Mouse (Mus musculus) spleen, adult 18-20 months (tissue): ENCODE results near the gene Vps37c.

Source experiments
- DNase-seq, 2 experiments: peaks; one replicate each; pipeline ENCODE4 v3.0.0; 2022; ENCODE audit warnings: mixed read lengths in 2 of 2

The Vps37c gene

DNA sequence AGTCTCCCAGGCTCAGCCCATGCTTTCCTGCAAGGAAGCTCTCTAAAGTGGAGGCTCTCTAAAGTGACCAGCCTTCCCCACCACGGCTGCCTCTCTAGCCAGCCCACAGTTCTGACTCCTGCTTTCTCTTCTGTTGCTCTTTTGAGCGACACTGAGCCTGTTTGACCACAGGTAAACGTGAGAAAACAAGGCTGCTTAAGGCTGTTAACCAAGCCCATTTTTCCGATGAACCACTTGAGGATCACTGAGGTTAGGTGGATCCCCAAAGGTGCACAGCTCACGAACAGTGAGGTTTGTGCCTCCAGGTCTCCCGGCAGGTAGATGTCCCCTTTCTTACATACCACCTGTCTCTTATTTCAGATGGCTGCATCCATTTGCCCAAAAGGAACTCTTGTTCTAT, 53.6 kb downstream of the Vps37c start:
- DNase-seq = no peak

DNA sequence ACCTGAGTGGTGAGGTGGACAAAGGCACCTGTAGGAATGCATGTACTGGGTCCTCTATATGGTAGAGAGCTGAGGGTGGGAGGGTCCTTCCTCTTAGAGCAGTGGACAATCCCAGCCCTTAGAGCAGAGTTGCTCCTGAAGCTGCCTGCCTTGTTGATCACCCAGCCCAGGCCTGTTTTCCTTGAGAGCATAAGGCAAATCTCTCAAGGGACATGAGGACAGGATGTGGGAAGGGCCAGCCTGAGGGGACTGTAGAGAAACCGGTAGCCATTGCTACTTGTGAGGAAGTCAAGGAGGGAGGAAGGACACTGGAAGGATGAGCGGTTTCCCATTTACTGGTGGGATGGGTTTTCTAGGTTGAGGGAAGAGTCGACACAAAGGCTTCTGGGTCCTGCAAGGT, 54.0 kb downstream of the Vps37c start:
- DNase-seq = no peak

DNA sequence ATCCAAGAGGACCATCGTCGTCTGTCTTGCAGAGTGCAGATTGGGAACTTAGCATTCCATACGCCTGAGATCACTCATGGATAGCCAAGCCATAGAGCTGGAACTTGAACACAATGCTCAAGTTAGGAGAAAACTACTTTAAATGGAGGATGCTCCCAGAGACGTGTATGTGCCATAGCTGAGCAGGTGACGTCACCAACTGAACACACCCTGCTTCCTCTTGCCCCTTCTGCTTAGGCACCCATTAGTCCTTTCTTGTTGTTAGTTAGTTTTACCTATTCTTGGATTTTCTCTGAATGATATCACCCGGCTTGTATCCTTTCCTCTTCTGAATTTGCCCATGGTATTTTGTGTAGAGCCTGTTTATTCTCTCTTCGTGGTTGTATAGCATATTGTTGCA, 58.6 kb downstream of the Vps37c start:
- no peak for DNase-seq

GRCm38 (mm10) chr19:10747718-10748117, 59.2 kb downstream of the Vps37c start:
- no peak for DNase-seq

- DNase-seq = no peak
Measured at GRCm38 (mm10) chr19:10748401-10749102, 60.0 kb downstream of the Vps37c start.

DNA sequence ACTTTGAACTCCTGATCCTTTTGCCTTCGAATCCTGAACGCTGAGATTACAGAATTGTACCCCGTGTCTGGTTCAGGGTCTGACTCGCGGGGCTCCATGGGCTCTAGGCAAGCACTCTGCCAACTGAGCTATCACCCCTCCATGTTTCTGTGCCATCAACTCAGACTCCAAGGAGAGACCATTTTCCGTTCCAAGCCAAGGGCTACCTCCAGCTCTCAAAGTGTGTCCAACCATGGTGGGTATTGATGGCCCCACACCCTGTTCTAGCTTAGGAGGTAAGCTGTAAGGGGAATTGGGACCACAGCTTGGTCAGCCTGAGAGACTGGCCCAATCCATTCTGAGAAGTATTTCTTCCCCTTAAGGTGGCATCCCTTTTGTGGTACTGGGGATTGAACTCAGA, 60.8 kb downstream of the Vps37c start:
- no peak for DNase-seq

DNA sequence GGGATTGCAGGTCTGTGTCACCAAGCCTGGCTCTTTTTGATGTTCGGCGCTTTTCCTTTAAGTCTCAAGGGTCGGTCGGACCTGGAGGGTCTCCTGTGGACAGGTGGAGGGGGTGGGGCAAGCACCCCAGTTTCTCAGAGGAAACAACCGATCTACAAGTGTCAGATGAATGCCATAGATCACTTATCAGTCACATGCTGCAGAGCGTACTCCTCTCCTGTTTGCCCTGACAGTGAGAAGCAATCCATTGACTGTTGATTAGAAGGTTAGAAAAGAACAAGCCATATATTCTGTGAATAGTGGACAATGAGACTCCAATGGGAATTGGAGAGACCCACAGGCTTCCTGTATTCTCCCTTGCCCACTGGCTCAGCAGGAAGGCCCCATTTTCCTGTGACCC, 61.6 kb downstream of the Vps37c start:
- no peak for DNase-seq

- no peak for DNase-seq
Measured at GRCm38 (mm10) chr19:10751607-10752006, 63.1 kb downstream of the Vps37c start.

DNA sequence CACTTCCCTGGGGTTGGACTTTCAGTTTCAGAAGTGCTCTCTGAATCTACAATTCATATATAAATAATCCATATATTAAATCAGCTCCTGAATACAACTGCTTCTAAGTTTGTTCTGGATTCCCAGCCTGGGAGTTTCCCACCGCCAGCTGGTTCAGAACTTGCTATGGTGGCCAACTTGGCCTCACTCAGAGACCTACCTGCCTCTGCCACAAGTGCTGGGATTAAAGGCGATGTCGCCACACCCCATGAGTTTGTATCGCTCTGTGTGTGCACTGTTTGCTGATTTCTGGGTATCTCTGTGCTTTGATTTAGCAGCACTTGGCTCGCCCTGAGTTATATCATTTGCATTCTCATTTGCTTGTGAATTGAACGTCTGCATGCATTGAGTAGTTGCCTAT, 63.6 kb downstream of the Vps37c start:
- DNase-seq = no peak

GRCm38 (mm10) chr19:10752646-10753045, 64.1 kb downstream of the Vps37c start:
- DNase-seq = no peak

GRCm38 (mm10) chr19:10757125-10757524, 68.6 kb downstream of the Vps37c start:
- DNase-seq = no peak

GRCm38 (mm10) chr19:10757526-10757925, 69.0 kb downstream of the Vps37c start:
- no peak for DNase-seq

DNA sequence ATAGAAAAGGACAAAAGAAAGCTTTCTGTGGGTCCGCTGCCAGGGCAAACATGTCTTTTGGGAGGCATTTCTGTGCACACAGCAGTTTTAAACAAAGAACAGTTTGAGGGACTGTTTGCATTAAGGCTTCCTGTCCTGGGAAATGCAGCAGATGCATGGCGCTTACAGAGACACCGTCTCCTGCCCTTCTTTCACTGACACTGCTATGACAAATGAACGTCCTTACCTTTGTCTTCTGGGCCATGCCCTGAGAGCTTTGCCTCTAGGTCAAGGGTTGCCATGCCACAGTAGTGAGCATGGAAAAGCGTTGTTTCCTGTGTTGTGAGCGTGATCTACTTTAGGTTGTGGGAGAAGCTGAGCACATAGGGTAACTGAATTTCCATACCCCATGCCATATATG, 70.2 kb downstream of the Vps37c start:
- DNase-seq = no peak

DNA sequence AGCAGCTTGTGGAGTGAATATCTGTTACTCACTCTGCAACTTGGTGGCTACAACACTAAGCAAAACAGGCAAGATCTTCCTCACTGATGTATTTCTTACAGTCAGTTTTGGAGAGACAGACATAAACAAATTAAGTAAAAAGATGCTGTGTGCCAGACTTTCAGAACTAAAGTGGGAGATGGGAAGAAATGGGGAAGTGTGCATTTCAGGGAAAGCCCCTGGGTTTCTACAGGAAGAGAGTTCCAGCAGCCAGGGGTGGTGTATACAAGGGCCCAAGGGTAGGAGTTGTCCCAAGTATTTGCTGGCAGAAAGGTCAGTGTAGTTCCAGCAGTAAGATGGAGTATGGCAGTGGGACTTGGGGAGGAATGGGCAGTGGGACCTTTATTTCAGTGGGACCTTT, 71.0 kb downstream of the Vps37c start:
- no peak for DNase-seq

GRCm38 (mm10) chr19:10759983-10760831, 71.7 kb downstream of the Vps37c start:
- no peak for DNase-seq

DNA sequence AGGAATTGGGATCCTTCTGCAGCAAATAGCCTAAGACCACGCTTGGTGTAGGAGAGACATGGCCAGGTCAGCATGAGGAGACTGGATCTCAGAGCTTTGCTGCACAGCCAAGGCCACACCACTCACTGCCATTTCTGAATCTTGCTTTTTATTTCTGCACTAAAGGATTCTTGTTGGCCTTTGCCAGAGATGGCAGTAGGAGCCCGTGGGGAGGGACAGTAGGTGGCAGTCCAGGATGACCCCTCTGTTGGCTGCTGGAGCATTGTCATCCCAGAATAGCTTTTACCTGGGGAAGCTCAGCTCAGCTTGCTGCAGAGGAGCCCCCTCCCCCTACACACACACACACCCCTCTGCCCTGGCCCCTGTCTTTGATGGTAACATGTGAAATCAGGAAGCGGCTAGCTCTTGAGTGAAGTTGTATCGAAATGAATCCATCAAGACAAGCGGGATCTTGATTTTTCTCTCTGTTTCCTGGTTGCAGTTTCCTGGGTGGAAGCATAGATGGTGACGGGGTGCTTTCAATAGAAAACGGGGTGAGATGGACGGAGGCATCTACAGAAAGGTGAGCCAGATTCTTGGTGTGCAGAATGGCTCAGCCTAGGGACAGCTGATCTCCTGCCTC, 73.4 kb downstream of the Vps37c start:
- DNase-seq = no peak

DNA sequence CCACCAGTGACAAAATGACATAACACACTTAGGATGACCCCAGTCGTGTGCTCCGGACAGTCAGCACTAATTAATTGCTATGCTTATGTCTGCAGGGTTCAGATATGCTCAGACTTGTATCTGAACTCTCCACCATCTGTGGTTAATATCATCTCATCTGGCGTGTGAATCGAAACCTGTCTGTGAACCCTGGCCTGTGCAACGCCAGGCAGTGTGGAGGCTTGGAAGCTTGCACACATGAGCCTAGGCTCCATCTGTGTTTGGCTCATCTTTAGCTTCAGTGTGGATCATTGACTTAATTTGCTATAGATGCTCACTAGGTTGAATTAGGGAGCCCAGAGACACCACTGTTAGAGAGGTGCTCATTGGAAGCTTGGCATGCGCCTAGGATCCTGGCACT, 73.9 kb downstream of the Vps37c start:
- DNase-seq = no peak

- DNase-seq = no peak
Measured at GRCm38 (mm10) chr19:10763381-10764031, 75.0 kb downstream of the Vps37c start.
